Mouse (Mus musculus) erythroblast, embryonic 14.5 days (primary cell): ENCODE measurements around the gene Hist1h4d.
"Not testable (repeated sequence)": the region's sequence is repeated elsewhere in the genome, so short reads cannot be mapped to it uniquely, and the experiment has no call there.

Experiments used
- GATA1 ChIP-seq: IDR thresholded peaks from 2 replicates; pipeline ENCODE4 v1.6.1; 2012; ENCODE audit warnings: low read length, inconsistent platforms, mixed read lengths
- TAL1 ChIP-seq: IDR thresholded peaks from 3 replicates; pipeline ENCODE4 v1.6.1; 2012; ENCODE audit warnings: low read length, inconsistent platforms, mixed read lengths

DNA sequence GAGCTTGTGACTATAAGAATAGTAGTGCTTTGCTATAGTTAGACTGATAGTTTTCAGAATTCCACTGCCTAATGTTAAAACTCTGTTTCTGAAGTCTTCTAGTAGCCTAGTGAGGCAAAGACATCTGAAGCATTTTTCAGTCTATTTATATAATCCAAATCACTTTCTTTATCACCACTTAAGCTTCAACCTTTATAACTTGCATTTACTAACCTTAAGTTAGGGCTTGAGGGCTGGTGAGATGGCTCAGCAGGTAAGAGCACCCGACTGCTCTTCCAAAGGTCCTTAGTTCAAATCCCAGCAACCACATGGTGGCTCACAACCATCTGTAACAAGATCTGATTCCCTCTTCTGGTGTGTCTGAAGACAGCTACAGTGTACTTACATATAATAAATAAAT, 41.6 kb upstream of the Hist1h4d start:
- not testable (repeated sequence) for TF ChIP-seq GATA1, TAL1
